Mouse (Mus musculus) B cell, adult (primary cell): ENCODE measurements around the gene Dsp. TPM values are rescaled to one million over a fixed set of nuclear protein-coding genes. Genes with fewer than 3 reads are reported as not detected.

Experiments used
- total RNA-seq: library from RNA; stranded (reverse); gene quantifications from 4 replicates; pipeline ENCODE4 v1.2.4, GENCODE M21; 2023; ENCODE audit not compliant: inconsistent age

Gene Dsp
- total RNA-seq = 0.06 TPM in 1 of 4 replicates, not detected in the others

DNA sequence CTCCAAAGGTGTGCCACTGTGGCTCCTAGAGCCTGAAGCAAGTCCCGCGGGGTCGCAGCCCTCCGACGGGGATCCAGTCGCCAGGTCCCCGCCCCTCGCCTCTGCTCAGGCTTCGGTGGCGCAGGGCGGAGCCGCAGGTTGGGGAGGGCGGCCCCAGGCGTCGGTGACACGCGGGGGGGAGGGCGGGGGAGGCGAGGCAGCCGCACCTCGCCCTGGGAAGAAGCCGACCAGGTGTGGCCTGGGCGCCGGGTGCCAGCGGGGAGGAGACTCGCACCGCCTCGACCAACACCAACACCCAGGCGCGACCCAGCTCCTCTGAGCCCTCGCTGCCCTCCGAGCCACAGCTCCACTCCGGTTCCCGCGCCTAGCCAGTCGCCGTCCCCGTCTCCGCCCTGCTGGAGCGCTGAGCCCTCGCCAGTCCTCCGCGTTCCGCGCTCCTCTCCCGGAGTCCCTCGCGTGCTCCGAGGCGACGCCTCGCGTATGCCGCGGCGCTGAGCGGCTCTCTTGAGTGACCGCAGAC, at the start of gene Dsp:
Gene Dsp, plus strand, starts transcription at position 226 of the 520 bp plus-strand sequence.

DNA sequence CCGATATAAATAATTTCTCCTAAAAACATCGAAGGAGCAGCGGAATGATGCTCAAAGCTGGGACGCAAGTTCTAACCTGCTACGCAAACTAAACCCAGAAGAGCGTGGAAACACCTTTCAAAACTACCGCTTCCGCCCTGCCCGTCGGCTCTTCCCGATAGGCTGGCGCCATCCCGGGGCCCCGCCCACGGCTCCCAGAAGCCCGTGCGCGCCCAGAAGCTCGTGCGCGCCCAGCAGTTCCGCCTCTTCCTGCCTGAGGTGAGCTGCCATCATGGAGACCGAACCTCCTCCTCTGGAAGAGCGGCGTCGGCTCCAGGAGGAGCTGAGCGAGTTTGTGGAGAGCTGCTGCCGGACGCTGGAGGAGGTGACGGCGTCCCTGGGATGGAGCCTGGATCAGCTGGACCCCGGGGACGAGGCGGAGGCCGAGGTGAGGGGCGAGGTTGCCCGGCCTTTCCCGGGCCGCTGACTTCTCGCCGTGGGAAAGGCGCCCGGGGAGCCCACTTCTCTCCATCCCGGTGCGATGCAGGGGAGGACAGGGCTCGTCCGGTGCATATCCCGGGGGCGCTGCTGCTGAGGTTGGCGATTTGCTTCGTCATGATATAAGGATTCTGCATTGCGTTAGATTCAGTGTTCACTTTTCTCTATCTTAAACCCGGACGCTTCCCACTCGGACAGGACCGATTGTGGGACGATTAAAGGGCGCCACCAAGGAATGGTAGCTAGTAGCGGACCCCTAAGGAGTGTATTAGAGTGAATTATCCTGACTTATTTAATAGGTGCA, 53.8 kb downstream of the Dsp start, which contains the start of gene Snrnp48:
Gene Snrnp48, plus strand, starts transcription at position 237 of the 781 bp plus-strand sequence.

Other genes starting within 250 kb of the Dsp start
- gene Ssr1, start 157.1 kb upstream of the Dsp start, total RNA-seq = 56.1 to 70.9 TPM (median 62.9 TPM) in 4 replicates
- gene Riok1, start 114.3 kb upstream of the Dsp start, total RNA-seq = 105 to 109 TPM (median 108 TPM) in 4 replicates
- gene Cage1, start 114.2 kb upstream of the Dsp start, total RNA-seq = 2.3 to 2.8 TPM (median 2.4 TPM) in 4 replicates
- 53.8 to 62.6 TPM (median 58.0 TPM) in 4 replicates for gene Snrnp48, start 53.6 kb downstream of the Dsp start, total RNA-seq
- gene Bmp6, start 193.8 kb downstream of the Dsp start, total RNA-seq = not detected in 4 replicates